Mouse (Mus musculus): ENCODE results near the gene Mtmr3.

The Mtmr3 gene

GRCm38 (mm10) chr11:4506486-4506885, 88.2 kb downstream of the Mtmr3 start:
- DNase-seq = no peak

GRCm38 (mm10) chr11:4502206-4502605, 92.5 kb downstream of the Mtmr3 start:
- DNase-seq = no peak

DNA sequence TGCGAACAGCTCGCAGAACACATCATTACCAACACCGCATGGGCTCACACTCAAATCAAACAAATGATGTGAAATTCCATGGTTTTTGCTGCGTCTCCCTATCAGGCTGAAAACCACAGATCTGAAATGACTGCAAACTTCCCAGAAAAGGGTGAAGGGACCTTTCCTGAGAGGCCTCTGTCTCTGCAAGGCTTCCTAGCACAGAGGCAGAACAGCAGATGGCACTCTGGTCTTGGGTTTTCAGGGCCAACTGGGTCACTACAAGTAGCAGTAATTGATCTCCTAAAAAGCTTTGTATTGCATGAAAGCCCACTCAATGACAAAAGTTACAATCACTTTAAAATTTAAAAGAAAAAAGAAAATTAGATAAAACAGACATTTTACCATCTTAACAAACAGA, 93.8 kb downstream of the Mtmr3 start:
- no peak for DNase-seq

DNA sequence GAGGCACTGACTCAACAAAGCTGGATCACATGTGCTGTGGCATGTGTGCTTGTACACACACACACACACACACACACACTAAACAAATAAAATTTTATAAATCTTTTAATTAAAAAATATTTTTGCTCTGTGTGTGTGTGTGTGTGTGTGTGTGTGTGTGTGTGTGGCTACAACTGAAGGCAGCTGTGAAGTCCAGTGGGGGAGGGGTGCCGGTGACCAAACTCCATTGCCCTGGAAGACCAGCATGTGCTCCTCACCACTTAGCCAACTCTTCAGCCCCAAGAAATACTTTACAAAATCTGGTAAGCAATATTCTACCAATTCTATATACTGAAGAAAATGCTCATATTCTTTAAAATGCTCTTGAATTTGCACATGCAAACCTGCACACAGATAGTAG, 94.4 kb downstream of the Mtmr3 start:
- no peak for DNase-seq

DNA sequence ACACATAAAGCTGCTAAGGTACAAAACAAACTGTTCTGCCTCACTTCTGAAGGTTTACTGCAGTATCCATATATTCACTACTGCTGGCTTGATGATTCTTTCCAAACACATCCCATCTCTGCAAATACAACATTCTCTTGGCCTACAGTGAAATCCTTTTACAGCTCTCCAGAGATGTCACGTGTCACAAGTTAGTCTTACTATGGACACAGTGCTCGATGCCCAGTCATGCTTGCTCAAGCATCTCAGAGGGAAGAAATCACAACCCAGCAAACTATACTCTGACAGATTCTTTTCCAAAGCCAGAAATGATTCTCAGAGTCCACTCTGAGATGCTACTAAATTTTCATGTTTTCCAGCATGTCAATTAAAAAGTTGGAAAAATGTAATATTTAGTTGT, 95.2 kb downstream of the Mtmr3 start:
- no peak for DNase-seq

DNA sequence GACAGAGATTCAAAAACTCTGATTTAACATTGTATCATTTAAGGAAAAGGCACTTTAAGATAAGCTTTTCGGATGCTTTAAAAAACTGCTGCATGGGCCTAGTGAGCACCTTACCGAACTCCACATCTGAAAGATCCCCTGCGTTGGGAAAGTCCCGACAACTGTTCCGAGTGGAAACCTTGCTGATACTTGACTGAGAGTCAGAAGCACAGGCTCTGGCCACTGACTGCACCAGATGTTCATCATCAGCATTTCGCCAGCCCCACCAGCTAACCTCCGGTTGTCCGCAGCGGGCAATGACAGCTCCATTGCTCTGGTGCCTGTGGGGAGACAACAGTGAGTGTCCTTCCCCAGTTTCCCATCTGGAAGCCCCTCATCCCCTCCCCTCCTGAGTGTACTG, 95.9 kb downstream of the Mtmr3 start:
- no peak for DNase-seq

- no peak for DNase-seq
These were observed 97.1 kb downstream of the Mtmr3 start for GRCm38 (mm10) chr11:4497501-4498118.

- DNase-seq = no peak
These were observed 99.6 kb downstream of the Mtmr3 start for GRCm38 (mm10) chr11:4495021-4495540.

GRCm38 (mm10) chr11:4489207-4489606, 105.5 kb downstream of the Mtmr3 start:
- DNase-seq = no peak

GRCm38 (mm10) chr11:4488798-4489197, 105.9 kb downstream of the Mtmr3 start:
- no peak for DNase-seq

DNA sequence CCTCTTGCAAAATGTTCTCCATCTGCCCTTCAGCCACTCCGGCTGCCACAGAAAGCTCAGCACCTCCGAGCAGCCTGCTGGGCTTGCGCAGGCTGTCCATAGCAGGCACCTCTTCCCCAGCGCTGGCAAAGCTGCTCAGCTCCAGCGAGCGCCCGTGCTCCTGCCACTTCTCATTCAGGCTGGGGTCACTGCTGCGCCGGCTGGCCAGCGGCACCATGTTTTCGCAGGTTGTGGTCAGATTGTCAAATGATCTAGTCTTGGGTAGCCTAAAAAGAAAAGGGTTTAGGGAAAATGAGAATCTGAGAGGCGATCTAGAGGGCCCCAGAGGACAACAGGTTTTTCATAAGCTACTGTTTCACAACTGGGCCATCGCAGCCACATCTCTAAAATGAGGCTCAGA, 106.3 kb downstream of the Mtmr3 start:
- no peak for DNase-seq

DNA sequence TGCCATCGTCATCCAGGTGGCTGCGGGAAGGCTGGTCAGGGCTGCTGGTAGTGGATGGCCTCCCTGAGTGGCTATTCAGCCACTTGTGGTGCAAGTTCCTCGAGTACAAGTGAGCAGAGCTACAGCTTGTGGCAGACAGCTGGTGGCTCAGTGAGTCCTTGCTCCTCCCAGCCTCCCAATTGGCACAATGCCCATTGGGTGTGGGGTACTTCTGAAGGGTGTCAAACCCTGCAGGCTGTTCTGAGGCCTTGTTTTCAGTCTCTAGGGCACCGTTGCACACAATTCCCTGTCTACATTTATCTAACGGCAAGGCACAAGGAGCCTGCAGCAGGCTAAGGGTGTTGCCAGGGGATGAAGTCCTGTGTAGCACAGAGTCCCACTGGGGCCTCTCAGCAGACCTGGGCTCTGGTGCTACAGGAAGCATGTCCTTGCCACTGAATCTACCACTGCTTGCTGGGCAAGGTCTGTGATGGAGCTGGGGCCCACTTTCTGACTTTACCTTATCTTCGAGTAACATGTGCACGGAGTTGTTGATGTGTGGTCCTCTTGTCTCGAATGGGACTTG, 107.2 kb downstream of the Mtmr3 start:
- peak; percentile 82 for DNase-seq

DNA sequence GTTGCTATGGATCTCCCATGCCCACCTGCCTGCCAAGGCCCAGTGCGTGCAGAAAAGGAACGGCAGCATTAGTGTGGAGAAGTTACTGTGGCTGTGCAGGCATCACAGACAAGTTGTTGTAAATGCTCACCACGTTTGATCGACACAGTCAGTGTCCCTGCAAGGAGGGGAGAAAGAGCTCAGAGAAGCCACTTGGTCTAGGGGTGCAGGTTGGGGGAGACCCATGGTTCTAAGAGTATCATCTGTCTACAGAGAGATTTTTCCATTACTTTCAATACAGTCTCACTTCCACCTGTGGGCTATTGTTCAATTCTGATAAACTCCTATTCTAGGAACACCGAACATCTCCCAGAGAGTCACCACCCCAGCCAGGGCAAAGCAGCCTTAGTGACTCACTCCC, 110.1 kb downstream of the Mtmr3 start:
- no peak for DNase-seq

GRCm38 (mm10) chr11:4482641-4483040, 112.0 kb downstream of the Mtmr3 start:
- DNase-seq = no peak

DNA sequence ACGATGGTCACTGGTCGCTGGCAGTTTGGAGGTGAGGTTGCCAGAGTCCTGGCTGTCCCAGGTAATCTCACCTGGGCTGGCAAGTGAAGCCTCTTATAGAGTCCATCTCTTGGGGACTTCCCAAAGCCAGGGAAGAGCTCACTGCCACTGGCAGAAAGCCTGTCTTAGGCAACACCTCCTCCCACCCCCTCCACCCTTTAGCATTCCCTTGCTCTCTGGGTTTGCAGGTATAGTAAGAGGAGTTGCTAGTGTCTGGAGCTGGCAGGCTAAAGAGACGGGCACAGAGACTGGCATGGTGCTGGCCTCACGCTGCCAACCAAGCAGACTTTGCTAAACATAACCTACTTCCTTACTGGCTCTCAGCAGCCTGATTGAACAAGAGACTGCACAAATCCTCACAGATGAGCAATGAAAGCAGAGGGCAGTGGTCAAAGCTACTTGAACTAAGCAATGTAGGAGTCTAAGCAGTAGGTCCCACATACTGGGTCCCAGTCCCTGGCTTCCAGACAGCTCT, 118.4 kb downstream of the Mtmr3 start:
- DNase-seq = no peak

DNA sequence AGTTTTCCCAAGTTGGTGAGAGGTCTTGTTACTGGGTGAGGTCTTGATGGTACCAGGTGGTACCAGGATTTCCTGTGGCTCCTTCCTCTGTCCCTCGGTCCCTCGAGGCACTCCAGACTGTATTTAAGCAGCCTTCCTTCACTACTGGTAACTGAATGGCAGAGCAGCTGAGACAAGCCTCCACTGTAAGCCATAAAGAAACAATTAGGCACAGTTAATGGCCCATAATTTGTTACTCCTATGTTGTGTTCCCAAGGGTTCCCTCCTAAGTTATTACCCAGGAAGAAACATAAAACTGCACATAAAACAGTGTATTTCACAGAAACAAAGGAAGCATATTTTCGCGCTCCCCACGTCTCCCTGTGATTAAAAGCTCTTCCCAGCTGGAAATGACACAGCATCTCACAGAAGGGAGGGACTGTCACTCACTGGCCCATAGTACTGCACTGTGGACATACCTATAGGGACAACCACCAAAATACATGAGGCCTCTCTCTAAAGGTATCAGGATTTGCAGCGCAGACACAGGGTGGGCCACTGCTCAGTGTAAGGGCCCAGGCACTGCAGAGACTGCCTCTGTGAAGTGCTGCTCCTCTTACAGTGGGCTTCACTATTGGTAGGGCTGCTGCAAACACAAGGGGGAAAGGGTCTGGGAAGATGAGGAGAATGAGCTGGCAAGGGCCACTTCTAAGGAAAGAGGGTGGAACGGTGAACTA, 122.0 kb downstream of the Mtmr3 start:
- no peak for DNase-seq

GRCm38 (mm10) chr11:4471734-4472133, 122.9 kb downstream of the Mtmr3 start:
- DNase-seq = no peak

DNA sequence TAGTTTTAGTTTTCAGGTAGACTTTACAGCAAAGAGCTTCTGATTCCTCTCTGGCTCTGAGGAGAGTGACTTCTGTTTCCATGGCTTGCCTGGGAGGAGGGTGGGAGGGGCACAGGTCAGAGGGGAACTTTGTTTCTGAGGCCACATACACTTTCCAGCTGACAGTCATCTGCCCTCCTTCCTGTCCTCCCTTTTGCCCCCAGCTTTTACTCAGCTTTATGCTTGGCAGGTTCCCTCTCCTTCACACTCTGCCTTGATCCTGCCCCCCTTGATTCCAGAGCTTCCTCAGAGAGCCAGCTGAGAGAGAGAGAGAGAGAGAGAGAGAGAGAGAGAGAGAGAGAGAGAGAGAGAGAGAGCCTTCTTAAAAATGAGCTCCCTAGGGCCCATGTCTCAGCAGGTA, 123.4 kb downstream of the Mtmr3 start:
- DNase-seq = no peak

DNA sequence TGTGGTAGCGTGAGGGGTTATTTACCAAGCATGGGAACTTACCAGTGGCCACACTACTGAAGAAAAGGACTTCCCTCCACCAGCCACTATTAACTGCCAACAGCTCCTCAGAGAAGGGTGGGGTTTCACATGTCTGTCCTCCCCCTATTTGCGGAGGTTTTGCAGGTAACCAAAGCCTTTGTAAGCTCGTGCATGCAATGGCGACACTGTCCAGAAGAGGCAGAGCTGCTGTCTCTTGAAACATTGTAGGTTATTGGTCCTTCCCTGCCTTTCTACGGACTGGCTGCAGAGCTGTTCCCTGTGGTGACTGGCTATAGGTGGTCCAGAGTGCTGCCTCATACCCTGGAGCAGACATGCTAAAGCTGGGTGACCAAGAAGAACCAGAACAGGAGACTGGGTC, 125.6 kb downstream of the Mtmr3 start:
- no peak for DNase-seq

- DNase-seq = no peak
These were observed 127.2 kb downstream of the Mtmr3 start for GRCm38 (mm10) chr11:4467436-4467835.

GRCm38 (mm10) chr11:4466191-4466590, 128.5 kb downstream of the Mtmr3 start:
- DNase-seq = no peak

- DNase-seq = no peak
These were observed 130.0 kb downstream of the Mtmr3 start for GRCm38 (mm10) chr11:4464616-4465015.

DNA sequence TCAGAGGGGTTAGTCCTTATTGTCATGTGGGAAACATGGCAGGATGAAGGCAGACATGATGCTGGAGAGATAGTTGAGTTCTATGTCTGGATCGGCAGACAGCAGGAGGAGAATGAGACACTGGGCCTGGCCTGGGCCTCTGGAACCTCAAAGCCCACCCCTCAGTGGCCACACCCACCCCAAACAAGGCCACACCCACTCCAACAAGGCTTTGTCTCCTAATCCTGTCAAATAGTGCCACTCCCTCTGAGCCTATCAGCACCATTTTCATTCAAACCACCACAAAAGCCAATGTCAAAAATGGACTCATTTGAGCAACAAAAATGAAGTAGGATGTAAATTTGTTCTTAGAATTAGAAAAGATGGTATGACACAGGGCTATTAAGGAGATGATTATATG, 130.5 kb downstream of the Mtmr3 start:
- DNase-seq = no peak

GRCm38 (mm10) chr11:4462868-4463267, 131.8 kb downstream of the Mtmr3 start:
- no peak for DNase-seq
